Comparison of ENCODE assay signal across 9 mouse cellular contexts in genomic region chr4:101717367-101718121, GRCm38 (mm10). TPM values are rescaled to one million over a fixed set of nuclear protein-coding genes. Genes with fewer than 3 reads are reported as not detected.
A peak's percentile ranks its signal among the peaks of the same experiment; 100 is the strongest.
DNase-seq lines count a peak whose midpoint lies in the region; ATAC-seq and TF ChIP-seq lines count a peak whose summit lies in the region.
"Had no signal": no experiment of that assay in that cellular context is flagged by ENCODE, and none has a peak within 500 bp of the region (broad histone marks: within the 10 kb centered on the region; RNA-seq: fewer than 3 reads in every experiment).

Gene Lepr, plus strand, starts transcription at chr4:101717404.

- WGBS in embryonic facial prominence, embryonic 10.5 days: under 1% methylated on average over 50 of the region's 50 CpGs
- under 1% methylated on average over 50 of the region's 50 CpGs for WGBS in heart, postnatal 0 days
- under 1% methylated on average over 50 of the region's 50 CpGs for WGBS in midbrain, embryonic 12.5 days

- TF ChIP-seq CTCF in heart, postnatal 0 days (IDR thresholded peaks at IDR 0.05; ENCODE audit: low read depth): no peak

- H3K27me3 ChIP-seq in embryonic facial prominence, embryonic 10.5 days (replicated peaks; ENCODE audit: low read depth, poor library complexity, severe bottlenecking): peaks cover 41% of the 10 kb centered on the region
- H3K27me3 ChIP-seq in heart, postnatal 0 days (ENCODE audit: control insufficient read depth, insufficient read depth, low read length): peaks cover 15% of the 10 kb centered on the region; the same call in 1 of the 2 replicates
- H3K27me3 ChIP-seq in midbrain, embryonic 12.5 days: peaks cover 19% of the 10 kb centered on the region

- TF ChIP-seq EP300 in heart, postnatal 0 days (IDR thresholded peaks at IDR 0.05; ENCODE audit: low read depth): no peak

- H3K36me3 ChIP-seq in embryonic facial prominence, embryonic 10.5 days (replicated peaks): no peaks in the 10 kb centered on the region
- no peaks in the 10 kb centered on the region for H3K36me3 ChIP-seq in heart, postnatal 0 days (replicated peaks; ENCODE audit: control insufficient read depth, insufficient read depth, low read length)
- H3K36me3 ChIP-seq in midbrain, embryonic 12.5 days: no peaks in the 10 kb centered on the region

- no peak for ATAC-seq in heart, postnatal 0 days (ENCODE audit: insufficient read depth, low read depth)
- ATAC-seq in midbrain, embryonic 12.5 days (ENCODE audit: low FRiP score, low read depth): peak; percentile 62; the same call in 1 of the 2 replicates

- H3K4me3 ChIP-seq in embryonic facial prominence, embryonic 10.5 days: peak within 1 kb of the TSS; percentile 66
- H3K4me3 ChIP-seq in heart, postnatal 0 days (ENCODE audit: low read depth, low read length): peak within 1 kb of the TSS; percentile 51
- peak within 1 kb of the TSS; percentile 47 for H3K4me3 ChIP-seq in midbrain, embryonic 12.5 days

- peak within 1 kb of the TSS; percentile 11; the same call in 1 of the 2 replicates for H3K9ac ChIP-seq in heart, postnatal 0 days (replicated peaks; ENCODE audit: low read depth, low read length)
- H3K9ac ChIP-seq in midbrain, embryonic 12.5 days (replicated peaks): peak within 1 kb of the TSS; percentile 32; the same call in 1 of the 2 replicates

- no peaks in the 10 kb centered on the region for H3K9me3 ChIP-seq in embryonic facial prominence, embryonic 10.5 days
- H3K9me3 ChIP-seq in heart, postnatal 0 days (replicated peaks; ENCODE audit: control insufficient read depth, low read length): no peaks in the 10 kb centered on the region
- H3K9me3 ChIP-seq in midbrain, embryonic 12.5 days: no peaks in the 10 kb centered on the region

- H3K27ac ChIP-seq in embryonic facial prominence, embryonic 10.5 days (replicated peaks): peak within 1 kb of the TSS; percentile 73
- H3K27ac ChIP-seq in heart, postnatal 0 days (ENCODE audit: low read depth): no peak within 1 kb of the TSS
- H3K27ac ChIP-seq in midbrain, embryonic 12.5 days (replicated peaks): no peak within 1 kb of the TSS
- H3K27ac ChIP-seq: macrophage had no signal

- DNase-seq in right cerebral cortex, postnatal 14 days: peak; percentile 10
- no peak for DNase-seq in right cerebral cortex, postnatal 36 days (ENCODE audit: low spot score in 2 of 2)
- DNase-seq in embryonic facial prominence, embryonic 10.5 days (ENCODE audit: low spot score): peak; percentile 57
- DNase-seq in heart, postnatal 0 days (ENCODE audit: low spot score): no peak
- DNase-seq in kidney, postnatal 14 days: peak; percentile 35
- DNase-seq in spleen, postnatal 14 days (ENCODE audit: low spot score in 2 of 2): no peak
- no peak for DNase-seq in B cell, adult 2 months

- peaks cover 26% of the 10 kb centered on the region for H3K4me1 ChIP-seq in embryonic facial prominence, embryonic 10.5 days
- H3K4me1 ChIP-seq in heart, postnatal 0 days (ENCODE audit: control insufficient read depth, insufficient read depth): peaks cover 4% of the 10 kb centered on the region; the same call in 1 of the 2 replicates
- H3K4me1 ChIP-seq in midbrain, embryonic 12.5 days: no peaks in the 10 kb centered on the region; the same call in 1 of the 2 replicates

- peak within 1 kb of the TSS; percentile 69 for H3K4me2 ChIP-seq in heart, postnatal 0 days (ENCODE audit: low read depth, low read length)
- peak within 1 kb of the TSS; percentile 89 for H3K4me2 ChIP-seq in midbrain, embryonic 12.5 days (replicated peaks)

RNA-seq across cellular contexts. Expression of gene Lepr, which starts in this region (rescaled TPM):
- polyA plus RNA-seq in embryonic facial prominence, embryonic 10.5 days (2016; fragmentation: Nextera tagmentation; extraction: Ambion mirVana): 2.5 and 3.3 TPM in 2 replicates
- total RNA-seq in heart, postnatal 0 days (2014; rRNA removed; ENCODE audit: low replicate concordance): 2.9 and 4.5 TPM in 2 replicates
- polyA plus RNA-seq in heart, postnatal 0 days (2015; fragmentation: Nextera tagmentation; extraction: Ambion mirVana): 3.5 and 3.9 TPM in 2 replicates
- 2.7 and 4.2 TPM in 2 replicates for polyA plus RNA-seq in midbrain, embryonic 12.5 days (2016; fragmentation: Nextera tagmentation; extraction: Ambion mirVana)
- polyA plus RNA-seq: macrophage had no signal

Comparison
In these comparisons a context has a peak if more than half of its experiments do, and no peak if none do; other contexts are left out.
1. DNase-seq: peak in right cerebral cortex, postnatal 14 days (single experiment), embryonic facial prominence, embryonic 10.5 days (single experiment) and kidney, postnatal 14 days (single experiment); none in right cerebral cortex, postnatal 36 days (0 of 2), heart, postnatal 0 days (single experiment), spleen, postnatal 14 days (0 of 2) and B cell, adult 2 months (0 of 2).
2. Peak in every context shown above with its lines, with median percentiles within 50 percentile points of each other: H3K4me3 ChIP-seq.